Mouse (Mus musculus) ovary, adult 18-20 months (tissue): ENCODE data around the gene Urgcp.
A peak's percentile ranks its signal among the peaks of the same experiment; 100 is the strongest.

Experiments used
- DNase-seq: peaks from one replicate; pipeline ENCODE4 v3.0.0; 2022; ENCODE audit warnings: low spot score, mixed read lengths

Urgcp gene

DNA sequence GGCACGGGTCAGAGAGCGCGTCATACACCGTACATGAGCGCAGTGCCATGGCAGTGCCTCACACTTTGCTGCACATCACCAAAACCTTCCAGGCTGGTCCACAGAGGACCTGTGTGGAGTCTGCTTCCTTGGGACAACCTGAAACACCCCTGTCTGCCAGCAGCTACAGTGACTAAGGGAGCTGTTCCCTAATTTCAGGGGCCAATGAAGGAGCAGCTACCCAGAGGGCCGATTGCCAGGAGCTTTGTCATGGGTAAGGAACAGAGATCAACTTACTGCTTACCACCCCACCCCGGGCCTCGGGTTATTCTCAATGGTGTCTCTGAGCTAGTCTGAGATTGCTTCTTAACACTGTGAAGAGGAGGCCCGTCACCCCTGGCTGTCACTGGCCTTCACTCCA, 47.0 kb downstream of the Urgcp start:
- no peak for DNase-seq

DNA sequence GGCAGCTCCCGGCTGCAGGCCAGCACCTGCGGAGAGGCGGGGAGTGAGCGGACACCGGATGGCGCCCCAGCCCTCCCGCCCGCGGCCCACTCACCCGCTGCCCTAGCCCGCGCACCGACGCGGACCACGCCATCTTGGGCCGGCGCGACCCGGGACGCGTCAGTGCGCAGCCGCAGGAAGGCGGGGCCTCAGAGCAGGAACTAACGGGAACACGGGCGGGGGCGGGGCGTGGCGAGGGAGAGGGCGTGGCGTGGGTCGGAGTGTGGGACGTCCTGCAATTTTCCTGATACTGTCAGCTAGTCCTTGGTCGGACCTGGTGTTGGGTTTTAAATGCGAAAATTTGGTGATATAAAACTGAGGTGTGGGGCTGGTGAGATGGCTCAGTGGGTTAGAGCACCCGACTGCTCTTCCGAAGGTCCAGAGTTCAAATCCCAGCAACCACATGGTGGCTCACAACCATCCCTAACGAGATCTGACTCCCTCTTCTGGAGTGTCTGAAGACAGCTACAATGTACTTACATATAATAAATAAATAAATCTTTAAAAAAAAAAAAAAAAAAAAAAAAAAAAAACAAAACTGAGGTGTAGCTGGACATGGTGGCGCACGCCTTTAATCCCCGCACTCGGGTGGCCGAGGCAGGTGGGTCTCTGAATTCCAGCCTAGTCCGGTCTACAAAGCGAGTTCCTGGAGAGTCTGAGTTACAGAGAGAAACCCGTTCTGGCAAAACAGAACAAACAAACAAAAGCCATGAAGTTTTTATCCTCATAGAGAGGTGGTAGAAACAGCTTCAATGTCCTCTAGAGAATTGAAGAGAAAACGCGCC, 54.4 kb downstream of the Urgcp start:
- DNase-seq = peak; percentile 79

DNA sequence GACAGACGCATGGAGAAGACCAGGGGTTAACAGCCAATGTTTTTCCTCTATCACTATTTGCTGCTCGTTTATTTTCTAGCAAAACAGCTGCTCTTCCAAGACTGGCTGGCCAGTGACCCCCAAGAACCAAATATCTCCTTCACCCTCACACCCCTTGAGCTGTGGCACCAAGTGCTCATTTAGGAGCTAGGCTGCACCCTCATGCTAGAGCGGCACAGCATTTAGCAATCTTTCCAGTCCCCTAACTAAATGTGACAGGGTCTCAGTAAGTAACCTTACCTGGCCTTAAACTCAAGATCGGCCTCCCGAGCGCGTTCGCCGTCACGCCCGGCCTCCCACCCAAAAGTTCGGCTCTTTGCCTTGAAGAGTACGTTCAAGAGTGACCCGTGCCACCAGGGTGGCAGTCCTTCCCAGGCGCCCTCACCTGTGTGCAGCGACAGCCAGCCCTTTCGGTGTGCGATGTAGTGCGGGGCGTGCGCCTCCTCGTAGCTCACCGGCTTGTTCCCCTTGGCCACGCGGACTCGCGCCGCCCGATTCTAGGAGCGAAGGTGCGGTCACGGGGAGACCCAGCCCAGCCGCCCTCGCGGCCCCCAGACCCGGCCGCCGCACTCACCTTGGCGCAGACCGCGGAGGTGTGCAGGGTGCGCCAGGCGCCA, 55.2 kb downstream of the Urgcp start:
- DNase-seq = no peak

DNA sequence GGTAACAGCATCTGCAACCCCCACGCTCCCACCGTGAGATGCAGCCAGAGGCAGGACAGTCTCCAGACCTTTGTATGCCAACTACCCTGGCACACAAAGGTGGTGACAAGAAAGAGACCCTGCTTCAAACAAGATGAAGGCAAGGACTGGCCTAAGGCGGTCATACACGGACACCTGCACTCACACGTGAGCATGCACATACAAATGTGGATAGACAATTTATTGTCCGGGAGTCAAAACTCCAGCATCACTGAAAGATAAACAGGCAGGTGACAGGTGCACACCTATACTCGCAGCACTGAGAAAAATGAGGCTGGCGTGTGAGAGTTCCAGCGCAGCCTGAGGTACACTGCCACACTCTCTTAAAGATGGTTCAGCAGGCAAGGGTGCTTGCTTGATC, 56.2 kb downstream of the Urgcp start:
- no peak for DNase-seq

DNA sequence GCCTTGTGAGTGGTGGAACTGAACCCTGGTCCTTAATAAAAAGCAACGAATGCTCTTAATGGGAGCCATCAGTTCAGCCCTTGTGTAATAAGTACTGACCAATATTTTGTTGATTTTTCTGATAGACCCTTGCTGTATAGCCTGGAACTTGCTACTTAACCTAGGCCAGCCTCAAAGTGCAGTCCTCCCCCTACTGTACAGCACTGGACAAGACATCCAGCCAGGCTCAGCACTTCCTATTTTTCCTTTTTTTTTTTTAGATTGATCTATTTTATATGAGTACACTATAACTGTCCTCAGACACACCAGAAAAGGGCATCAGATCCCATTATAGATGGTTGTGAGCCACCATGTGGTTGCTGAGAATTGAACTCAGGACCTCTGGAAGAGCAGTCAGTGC, 58.8 kb downstream of the Urgcp start:
- no peak for DNase-seq

DNA sequence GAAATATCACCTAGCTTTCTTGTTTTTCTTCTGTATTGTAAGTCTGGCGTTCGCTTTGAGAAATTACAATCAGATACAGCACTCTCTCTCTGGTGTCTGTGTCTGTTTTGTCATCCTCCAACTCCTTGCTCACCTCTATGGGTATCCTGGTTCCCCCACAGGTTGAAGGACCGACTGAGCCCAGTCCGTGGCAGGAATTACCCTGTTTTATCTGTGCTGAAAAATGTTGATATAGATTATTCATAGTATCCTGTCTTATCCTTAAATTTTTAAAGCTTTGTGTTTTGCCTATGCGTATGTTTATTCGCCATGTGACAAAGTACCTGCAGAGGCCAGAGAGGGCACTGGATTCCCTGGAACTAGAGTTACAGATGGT, 59.2 kb downstream of the Urgcp start:
- DNase-seq = no peak

DNA sequence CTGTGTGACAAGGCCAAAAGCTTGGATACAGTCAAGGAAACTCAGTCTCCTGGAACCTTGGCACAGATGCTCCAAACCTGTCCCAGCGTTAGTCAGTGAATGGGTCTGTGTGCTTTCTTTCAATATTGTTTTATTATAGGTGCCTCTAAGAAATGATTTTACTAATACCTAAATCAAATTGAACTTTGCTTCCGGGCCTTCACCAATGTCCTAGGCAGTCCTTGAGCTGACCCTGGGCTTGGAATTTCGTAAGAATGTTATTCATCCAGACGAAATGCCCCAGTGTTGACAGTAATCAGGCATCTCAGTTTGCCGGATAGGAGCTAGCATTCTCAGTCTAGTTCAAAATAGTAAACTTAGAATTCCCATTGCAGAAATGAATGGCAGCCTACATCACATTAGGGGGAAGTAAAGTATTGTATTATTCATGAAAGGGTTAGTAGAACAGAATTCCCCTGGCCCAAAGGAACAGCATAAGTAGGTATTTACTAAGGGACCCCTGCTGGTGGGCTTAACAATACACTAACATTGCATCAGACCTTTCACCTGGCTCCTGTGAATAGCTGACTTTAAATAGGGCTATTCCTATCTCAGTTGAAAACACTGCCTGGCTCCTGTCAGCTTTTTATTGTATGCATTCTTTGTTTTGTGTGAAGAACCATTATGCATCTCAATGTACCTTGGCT, 59.8 kb downstream of the Urgcp start:
- DNase-seq = no peak

DNA sequence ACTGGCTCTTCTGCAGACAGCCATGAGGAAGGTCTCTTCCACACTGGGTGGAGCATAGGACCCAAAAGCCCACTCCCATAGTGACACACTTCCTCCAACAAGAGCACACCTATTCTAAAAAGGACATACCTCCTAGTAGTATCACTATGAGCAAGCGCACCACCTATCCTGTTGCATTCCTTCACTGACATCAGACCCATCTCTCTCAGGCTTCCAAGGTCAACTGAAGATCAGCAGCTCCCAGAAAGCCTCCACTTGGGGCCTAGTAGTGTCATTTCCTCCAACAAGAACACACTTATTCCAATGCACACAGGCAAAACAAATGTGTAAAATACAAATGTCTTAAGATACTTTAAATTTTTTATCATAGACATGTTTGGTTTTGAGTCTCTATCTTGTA, 60.4 kb downstream of the Urgcp start:
- DNase-seq = no peak

DNA sequence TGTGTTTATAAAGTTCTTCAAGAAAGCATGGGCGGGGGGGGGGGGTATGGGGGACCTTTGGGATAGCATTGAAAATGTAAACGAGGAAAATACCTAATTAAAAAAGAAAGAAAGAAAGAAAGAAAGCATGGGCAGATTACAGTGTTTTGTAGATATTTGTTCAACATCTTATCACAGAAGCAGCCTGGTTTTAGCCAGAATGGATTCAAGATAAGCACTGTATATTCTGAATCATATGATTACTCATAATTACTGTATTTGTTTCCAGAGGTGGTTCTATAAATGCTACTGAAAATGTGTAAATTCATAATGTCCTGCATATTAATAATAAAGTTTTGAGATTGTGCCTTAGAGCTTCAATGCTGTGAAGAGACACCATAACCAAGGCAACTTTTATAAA, 60.9 kb downstream of the Urgcp start:
- no peak for DNase-seq

DNA sequence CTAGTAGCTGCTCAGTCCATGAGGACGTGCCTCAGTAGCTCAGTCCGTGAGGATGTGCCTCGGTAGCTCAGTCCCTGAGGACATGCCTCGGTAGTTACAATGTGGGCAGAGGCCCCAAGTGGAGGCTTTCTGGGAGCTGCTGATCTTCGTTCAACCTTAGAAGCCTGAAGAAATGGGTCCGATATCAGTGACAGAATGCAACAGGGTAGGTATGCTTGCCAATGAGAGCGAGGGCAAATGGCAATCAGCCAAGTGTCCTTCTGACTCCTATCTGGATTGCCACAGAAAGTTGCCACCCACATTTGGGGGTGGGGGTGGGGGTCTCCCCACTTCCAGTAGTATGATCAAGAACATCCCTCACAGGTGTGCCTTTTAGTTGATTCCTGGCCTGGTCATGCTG, 61.4 kb downstream of the Urgcp start:
- no peak for DNase-seq

DNA sequence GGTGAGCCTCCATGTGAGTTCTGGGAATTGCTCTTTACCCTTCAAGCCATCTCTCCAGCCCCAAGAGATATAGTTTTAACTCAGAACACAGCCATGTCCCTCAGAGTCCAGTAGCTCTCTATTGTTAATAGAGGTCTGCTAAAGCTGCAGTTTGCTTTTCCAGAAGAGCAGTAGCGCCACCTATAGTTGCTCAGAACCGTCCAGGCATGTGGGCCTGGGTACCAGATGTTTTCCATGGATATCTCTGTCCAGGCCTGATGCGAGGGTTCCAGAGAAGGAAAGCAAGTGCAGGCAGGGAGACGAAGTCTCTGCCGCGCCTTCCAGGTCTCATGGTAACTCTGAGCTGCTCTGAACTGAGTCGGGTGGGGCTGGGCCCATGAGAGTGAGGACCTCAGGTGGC, 70.4 kb downstream of the Urgcp start:
- no peak for DNase-seq

DNA sequence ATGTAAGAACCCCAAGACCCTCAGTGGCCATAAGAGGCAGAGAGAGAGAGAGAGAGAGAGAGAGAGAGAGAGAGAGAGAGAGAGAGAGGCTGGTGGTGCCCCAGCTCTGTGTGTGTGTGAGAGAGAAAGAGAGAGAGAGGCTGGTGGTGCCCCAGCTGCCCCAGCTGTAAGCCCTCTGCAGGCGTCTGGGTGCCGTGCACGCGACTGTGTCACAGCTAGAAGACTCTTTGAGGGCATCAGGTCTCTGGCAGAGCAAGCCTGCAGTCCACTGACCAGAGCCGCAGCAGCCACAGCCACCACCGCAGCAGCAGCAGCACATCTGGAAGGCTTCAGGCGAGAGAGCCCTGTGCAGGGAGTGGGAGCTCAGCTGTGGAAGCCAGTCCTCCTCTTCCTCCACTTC, 77.9 kb downstream of the Urgcp start:
- no peak for DNase-seq

DNA sequence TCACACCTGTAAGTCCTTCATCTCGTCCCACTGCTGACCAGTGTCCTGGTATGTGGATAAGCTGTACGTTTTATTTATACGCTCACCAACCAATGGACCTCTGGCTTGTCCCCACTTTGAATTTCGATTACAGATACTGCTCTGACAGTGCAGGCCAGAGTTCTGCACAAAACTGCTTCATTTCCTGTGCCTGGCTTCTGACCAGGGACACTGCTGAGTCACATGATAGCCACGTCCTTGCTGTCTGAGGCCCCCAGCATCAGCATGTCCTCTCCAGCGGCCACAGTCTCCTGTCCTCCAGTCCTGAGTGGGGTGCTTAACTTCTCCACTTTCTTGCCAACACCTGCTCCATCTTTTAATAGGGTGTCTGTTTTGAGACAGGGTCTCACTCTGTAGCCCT, 79.6 kb downstream of the Urgcp start:
- no peak for DNase-seq
